ENCODE assay signal across 8 mouse cellular contexts in genomic region chr6:115601322-115601714, GRCm38 (mm10). TPM values are rescaled to one million over a fixed set of nuclear protein-coding genes. Genes with fewer than 3 reads are reported as not detected.
DNase-seq lines count a peak whose midpoint lies in the region; ATAC-seq and TF ChIP-seq lines count a peak whose summit lies in the region.

No protein-coding gene starts in this region.

- 66% methylated on average over 4 of the region's 4 CpGs for WGBS in hindbrain, embryonic 10.5 days

- in situ Hi-C loops in Patski (cut with MboI; ENCODE audit: low pct_unique_long_range_greater_than_20kb) = no loop called here

- TF ChIP-seq CTCF in gastrocnemius, adult 2 months (IDR thresholded peaks at IDR 0.05) = peak; percentile 24; the same call in 1 of the 2 replicates
- peak; percentile 19 for TF ChIP-seq CTCF in Patski (IDR thresholded peaks at IDR 0.05)

- intact Hi-C loops in gastrocnemius, adult 2 months (cut with DNase I) = loop anchor here (5.0 to 10.0 kb wide), 5 partner anchors 76 to 203 kb away; partner anchors contain the start of genes Cand2, Raf1 and Rpl32
- intact Hi-C loops in gastrocnemius, postnatal 14 days (cut with DNase I; ENCODE audit: low total_unique reads) = no loop called here

- no peak for ATAC-seq in Patski
- no peak for ATAC-seq in megakaryocyte progenitor cell, adult 5-6 weeks (replicated peaks; ENCODE audit: poor library complexity)

- CTCF ChIA-PET in Patski (lab: Charles Lee) = no interaction called here

- no peaks in the 10 kb centered on the region for H3K27me3 ChIP-seq in Patski
- no peaks in the 10 kb centered on the region for H3K27me3 ChIP-seq in hindbrain, embryonic 10.5 days (ENCODE audit: insufficient read depth, poor library complexity, severe bottlenecking)

- peak overlapping the region; percentile 85 for H3K4me3 ChIP-seq in gastrocnemius, adult 2 months
- peak overlapping the region; percentile 97 for H3K4me3 ChIP-seq in hindbrain, embryonic 10.5 days

- DNase-seq in gastrocnemius, adult 2 months = no peak
- DNase-seq in gastrocnemius, postnatal 14 days = no peak
- DNase-seq in Patski (ENCODE audit: low read depth, low spot score) = no peak
- DNase-seq in hindbrain, embryonic 10.5 days (ENCODE audit: low spot score) = no peak
- DNase-seq in mesoderm, embryonic 11.5 days (ENCODE audit: low read depth, low spot score) = peak; percentile 13
- no peak for DNase-seq in adrenal gland, postnatal 10 days
- no peak for DNase-seq in ovary, postnatal 10 days (ENCODE audit: low spot score)

- POLR2A ChIA-PET in Patski (lab: Charles Lee) = no interaction called here

- peaks cover 11% of the 10 kb centered on the region; the same call in 1 of the 2 replicates for H3K36me3 ChIP-seq in hindbrain, embryonic 10.5 days

- H3K27ac ChIP-seq in gastrocnemius, adult 2 months = peak overlapping the region; percentile 98
- peak overlapping the region; percentile 92 for H3K27ac ChIP-seq in hindbrain, embryonic 10.5 days

- H3K4me1 ChIP-seq in hindbrain, embryonic 10.5 days (replicated peaks) = peaks cover 15% of the 10 kb centered on the region

- H3K9me3 ChIP-seq in hindbrain, embryonic 10.5 days = no peaks in the 10 kb centered on the region

RNA-seq across cellular contexts. Expression of gene Mkrn2, which starts 0.4 kb away (rescaled TPM):
- total RNA-seq in gastrocnemius, adult 2 months (2021) = 10 to 100 TPM; 45.9 to 52.0 TPM
- total RNA-seq in gastrocnemius, postnatal 14 days (2021) = 10 to 100 TPM; 35.0 to 40.4 TPM
- 22.7 TPM for polyA plus RNA-seq in Patski (2021)
- polyA plus RNA-seq in hindbrain, embryonic 10.5 days (2016; fragmentation: Nextera tagmentation; extraction: Ambion mirVana) = 25.0 and 28.5 TPM in 2 replicates
- 10 to 100 TPM; 32.1 to 34.1 TPM for total RNA-seq in adrenal gland, postnatal 10 days (2021)
- total RNA-seq in megakaryocyte progenitor cell, adult 5-6 weeks (2015) = 10.6 and 12.2 TPM in 2 replicates
- 13.5 and 27.0 TPM in 2 replicates for total RNA-seq in megakaryocyte progenitor cell, adult 5-6 weeks (2017)

RNA-seq across cellular contexts. Expression of gene Mkrn2os, which starts 8.9 kb away (rescaled TPM):
- under 1 TPM in 1 of 2 experiments, not detected in 1; 0.15 TPM for total RNA-seq in gastrocnemius, adult 2 months (2021)
- total RNA-seq in gastrocnemius, postnatal 14 days (2021) = under 1 TPM; 0.14 to 0.22 TPM
- polyA plus RNA-seq in Patski (2021) = 11.7 TPM
- polyA plus RNA-seq in hindbrain, embryonic 10.5 days (2016; fragmentation: Nextera tagmentation; extraction: Ambion mirVana) = 0.13 and 0.16 TPM in 2 replicates
- total RNA-seq in adrenal gland, postnatal 10 days (2021) = under 1 TPM; 0.51 to 0.81 TPM
- total RNA-seq in megakaryocyte progenitor cell, adult 5-6 weeks (2015) = not detected in 2 replicates
- not detected in 2 replicates for total RNA-seq in megakaryocyte progenitor cell, adult 5-6 weeks (2017)

RNA-seq across cellular contexts. Expression of gene Tsen2, which starts 56.9 kb away (rescaled TPM):
- total RNA-seq in gastrocnemius, adult 2 months (2021) = 1 to 10 TPM; 5.8 to 8.2 TPM
- total RNA-seq in gastrocnemius, postnatal 14 days (2021) = 1 to 10 TPM; 6.0 to 7.4 TPM
- 16.0 TPM for polyA plus RNA-seq in Patski (2021)
- polyA plus RNA-seq in hindbrain, embryonic 10.5 days (2016; fragmentation: Nextera tagmentation; extraction: Ambion mirVana) = 32.7 and 34.6 TPM in 2 replicates
- 10 to 100 TPM in 1 of 2 experiments, 1 to 10 TPM in 1; 8.8 to 15.7 TPM for total RNA-seq in adrenal gland, postnatal 10 days (2021)
- 12.9 and 15.2 TPM in 2 replicates for total RNA-seq in megakaryocyte progenitor cell, adult 5-6 weeks (2015)
- total RNA-seq in megakaryocyte progenitor cell, adult 5-6 weeks (2017) = 12.3 and 25.9 TPM in 2 replicates
